Mouse (Mus musculus): Measurements from ENCODE around the gene Lrrc42. TPM values are rescaled to one million over a fixed set of nuclear protein-coding genes. Genes with fewer than 3 reads are reported as not detected.

The Lrrc42 gene
- 10 to 100 TPM; 40.1 to 45.2 TPM for total RNA-seq (2021)
- long read RNA-seq, experiment 1, transcript Lrrc42-201 (8 exons, 1,755 nt): major isoform, 11 of 16 reads
- long read RNA-seq, experiment 1, partial matches to known transcripts: 3 of 16 reads
- long read RNA-seq, experiment 1, other reads (novel, unspliced or antisense): 1 of 16 reads
- long read RNA-seq, experiment 2, transcript Lrrc42-201 (8 exons, 1,755 nt): major isoform, 31 of 37 reads
- long read RNA-seq, experiment 2, partial matches to known transcripts: 1 of 37 reads
- long read RNA-seq, experiment 2, other reads (novel, unspliced or antisense): 5 of 37 reads

DNA sequence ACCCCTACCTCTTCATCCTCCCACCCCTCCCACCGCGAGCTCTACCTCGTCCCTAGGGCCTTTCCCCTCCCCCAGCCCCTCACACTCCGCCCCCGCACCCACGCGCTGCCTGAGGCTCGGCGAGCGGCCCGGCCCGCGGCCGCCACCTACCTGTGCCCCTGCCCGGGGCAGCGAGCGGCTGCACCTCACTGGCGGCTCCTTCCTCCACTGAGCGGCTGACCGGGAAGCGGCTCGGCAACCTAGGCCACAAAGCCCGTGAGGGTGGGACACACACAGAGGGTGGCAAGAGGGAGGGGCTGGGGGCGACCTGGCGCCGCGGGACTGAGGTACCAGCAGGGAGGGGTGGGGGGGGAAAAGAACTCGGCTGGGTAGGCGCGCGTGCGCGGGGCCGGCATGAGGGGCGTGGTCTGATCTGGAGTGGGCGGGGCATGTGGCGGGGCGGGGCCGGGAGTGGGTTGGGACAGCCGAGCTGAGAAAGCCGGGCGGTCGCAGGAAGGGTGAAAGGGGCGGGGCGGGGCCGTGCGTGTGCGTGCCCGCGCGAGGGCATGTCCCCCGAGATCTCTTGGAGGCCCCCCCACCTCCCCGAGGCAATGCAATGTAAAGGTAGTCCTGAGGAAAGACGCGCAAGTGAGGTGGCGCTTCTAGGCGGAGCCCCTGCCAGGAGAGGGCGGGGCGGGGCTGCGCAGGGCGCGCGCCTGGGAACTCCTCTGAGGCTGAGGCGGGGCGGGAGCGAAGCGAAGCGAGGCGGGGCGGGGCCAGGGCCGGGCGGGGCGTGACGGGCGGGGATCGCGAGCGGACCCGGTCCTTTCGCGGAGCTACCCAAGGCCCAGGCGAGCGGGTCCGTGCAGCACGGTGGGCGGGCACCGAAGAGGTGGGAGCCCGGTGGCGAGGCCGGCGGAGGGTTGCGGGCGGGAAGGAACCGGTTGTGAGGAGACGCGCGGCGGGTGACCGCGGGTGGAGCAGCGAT lies at the start of gene Lrrc42, which contains the start of gene Hspb11:
Gene Lrrc42 (minus strand): TSS at position 408 of the 967 bp plus-strand sequence.
Gene Hspb11 (plus strand): TSS at position 469 of the 967 bp plus-strand sequence.
- peak; percentile 93 to 95 for DNase-seq (ENCODE audit: low spot score in 2 of 2)

DNA sequence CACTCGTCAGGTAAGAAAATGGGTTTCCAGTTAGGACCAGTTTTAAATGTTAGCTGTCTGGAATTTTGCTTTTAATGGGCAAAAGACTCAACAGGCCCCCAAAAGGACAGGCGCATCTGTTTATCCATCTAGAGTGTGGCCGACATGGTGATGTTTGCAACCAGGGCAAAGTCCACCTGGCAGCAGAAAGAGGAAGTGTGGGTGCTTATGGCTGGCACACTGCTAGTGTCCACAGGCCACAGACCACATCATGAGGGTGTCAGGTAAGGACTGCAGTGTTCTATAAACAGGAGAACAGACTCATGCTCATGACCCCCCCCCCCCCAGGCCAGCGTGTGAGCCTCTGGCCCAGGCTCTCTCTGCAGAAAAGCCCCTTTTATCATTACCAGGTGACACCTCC lies 49.5 kb upstream of the Lrrc42 start:
- no peak for DNase-seq (ENCODE audit: low spot score in 2 of 2)

- DNase-seq (ENCODE audit: low spot score in 2 of 2): no peak
Observed at GRCm38 (mm10) chr4:107302221-107302620, 48.9 kb upstream of the Lrrc42 start.

GRCm38 (mm10) chr4:107300902-107301555 lies 47.7 kb upstream of the Lrrc42 start:
- no peak for DNase-seq (ENCODE audit: low spot score in 2 of 2)

DNA sequence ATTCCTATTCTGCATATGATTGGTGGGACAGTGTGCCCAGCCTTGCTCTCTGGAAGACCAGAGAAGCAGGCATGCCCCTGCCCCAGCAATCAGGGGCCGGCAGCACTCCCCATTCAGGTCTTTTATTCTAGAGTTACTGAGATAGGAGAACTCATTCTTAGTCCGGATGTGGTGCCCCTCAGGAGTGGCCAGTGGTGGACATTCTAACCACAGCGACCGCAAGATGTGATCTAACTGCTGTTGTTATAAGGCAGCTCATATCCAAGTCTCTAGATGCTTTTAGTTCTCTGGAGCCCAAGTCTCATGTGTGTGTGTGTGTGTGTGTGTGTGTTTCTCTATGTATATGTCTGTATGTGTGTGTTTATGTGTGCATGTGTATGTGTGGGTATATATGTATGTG lies 47.0 kb upstream of the Lrrc42 start:
- DNase-seq (ENCODE audit: low spot score in 2 of 2): no peak

DNA sequence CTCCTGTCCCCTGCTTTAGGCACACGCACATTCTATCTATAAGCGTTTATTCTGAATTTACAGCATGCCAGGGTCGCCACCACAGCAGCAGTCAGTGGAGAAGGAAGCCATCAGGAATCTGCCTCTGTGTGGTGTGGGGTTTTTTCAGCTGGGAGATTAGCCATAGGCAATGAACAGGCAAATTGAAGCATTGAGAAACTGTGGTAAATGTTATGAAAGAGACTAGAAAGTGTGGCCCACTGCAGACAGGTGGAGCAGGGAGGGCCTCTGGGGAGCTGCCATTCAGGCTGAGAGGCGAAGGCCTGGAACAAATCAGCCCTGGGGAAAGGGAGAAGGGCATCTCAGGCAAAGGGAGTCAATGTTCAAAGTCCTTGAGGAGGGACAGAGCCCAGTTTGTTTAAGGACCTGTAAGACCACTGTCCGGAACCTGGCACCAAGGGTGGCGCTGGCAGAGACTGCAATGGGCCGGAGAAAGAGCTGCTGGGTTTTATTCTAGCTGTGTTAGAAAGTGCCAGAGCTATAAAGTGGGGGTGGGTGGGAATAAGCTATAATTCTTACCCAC lies 46.5 kb upstream of the Lrrc42 start:
- DNase-seq (ENCODE audit: low spot score in 2 of 2): no peak

DNA sequence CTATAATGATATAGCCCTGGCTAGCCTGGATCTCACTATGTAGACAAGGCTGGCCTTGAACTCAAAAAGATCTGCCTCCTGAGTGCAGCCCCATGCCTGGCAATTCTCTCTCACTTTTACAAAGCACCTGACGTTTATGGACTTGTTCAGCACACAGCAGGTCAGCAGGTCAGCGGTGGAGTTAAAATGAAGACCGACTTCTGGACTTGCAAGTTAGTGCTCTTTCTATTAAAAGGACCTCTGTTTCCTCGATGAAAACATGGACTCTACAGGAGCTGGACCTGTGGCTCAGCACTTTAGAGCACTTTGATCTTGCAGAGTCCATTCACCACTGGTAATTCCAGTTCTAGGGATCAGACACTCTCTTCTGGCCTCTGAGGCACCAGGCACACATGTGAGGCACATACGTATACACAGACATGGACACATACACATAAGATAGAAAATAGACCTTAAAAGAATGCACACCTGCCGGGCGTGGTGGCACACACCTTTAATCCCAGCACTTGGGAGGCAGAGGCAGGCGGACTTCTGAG lies 44.8 kb upstream of the Lrrc42 start:
- no peak for DNase-seq (ENCODE audit: low spot score in 2 of 2)

- DNase-seq (ENCODE audit: low spot score in 2 of 2): no peak
Observed at GRCm38 (mm10) chr4:107292273-107292662, 38.9 kb upstream of the Lrrc42 start.

GRCm38 (mm10) chr4:107291611-107292272 lies 38.4 kb upstream of the Lrrc42 start:
- DNase-seq (ENCODE audit: low spot score in 2 of 2): no peak

GRCm38 (mm10) chr4:107287517-107287916 lies 34.2 kb upstream of the Lrrc42 start:
- DNase-seq (ENCODE audit: low spot score in 2 of 2): no peak

GRCm38 (mm10) chr4:107286386-107286785 lies 33.1 kb upstream of the Lrrc42 start:
- DNase-seq (ENCODE audit: low spot score in 2 of 2): no peak

- DNase-seq (ENCODE audit: low spot score in 2 of 2): no peak
Observed at GRCm38 (mm10) chr4:107285446-107286200, 32.3 kb upstream of the Lrrc42 start.

GRCm38 (mm10) chr4:107280843-107281475 lies 27.6 kb upstream of the Lrrc42 start:
- DNase-seq (ENCODE audit: low spot score in 2 of 2): no peak

DNA sequence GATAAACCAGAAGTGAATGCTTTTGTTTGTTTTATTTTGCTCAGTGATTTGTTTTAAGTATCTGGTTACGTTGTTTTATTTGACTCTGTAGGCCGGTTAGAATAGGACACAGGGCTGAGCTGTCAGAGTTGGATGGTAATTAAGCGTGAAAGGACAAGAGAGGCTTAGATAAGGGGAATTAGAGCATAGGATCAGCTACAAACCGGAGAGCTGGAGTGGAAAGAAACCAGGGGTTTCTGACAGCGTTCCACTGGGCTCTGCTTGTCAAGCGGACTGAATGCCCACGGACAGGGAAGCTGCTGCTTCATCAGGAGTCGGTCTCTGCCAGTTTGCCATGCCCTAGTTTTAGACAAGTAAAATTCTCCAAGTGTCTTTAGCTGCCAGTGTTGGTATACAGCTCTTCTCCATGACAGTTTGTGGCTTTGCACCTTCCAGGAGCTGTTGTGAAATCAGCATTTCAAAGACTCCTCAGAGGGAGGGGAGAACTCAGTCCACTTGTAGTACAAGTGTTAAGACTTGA lies 24.9 kb upstream of the Lrrc42 start:
- DNase-seq (ENCODE audit: low spot score in 2 of 2): no peak

DNA sequence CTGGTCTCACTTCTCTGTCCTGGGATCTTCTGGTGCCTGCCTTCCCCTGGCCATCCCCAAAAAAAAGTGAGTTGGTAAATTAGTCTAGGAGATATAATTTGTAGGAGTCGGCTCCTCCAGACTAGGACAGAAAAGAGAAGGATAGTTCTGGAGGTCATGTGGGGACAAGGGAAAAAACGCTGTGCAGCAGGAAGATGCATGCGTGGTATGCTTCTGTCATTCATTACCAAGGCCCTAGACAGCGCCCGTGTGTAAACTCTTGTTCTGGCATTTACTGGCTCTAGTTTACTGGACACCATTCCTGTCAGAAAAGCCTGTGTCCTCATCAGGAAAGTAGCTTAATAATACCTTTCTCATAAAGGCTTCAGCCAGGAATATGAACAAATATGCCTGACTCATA lies 21.2 kb upstream of the Lrrc42 start:
- DNase-seq (ENCODE audit: low spot score in 2 of 2): no peak

DNA sequence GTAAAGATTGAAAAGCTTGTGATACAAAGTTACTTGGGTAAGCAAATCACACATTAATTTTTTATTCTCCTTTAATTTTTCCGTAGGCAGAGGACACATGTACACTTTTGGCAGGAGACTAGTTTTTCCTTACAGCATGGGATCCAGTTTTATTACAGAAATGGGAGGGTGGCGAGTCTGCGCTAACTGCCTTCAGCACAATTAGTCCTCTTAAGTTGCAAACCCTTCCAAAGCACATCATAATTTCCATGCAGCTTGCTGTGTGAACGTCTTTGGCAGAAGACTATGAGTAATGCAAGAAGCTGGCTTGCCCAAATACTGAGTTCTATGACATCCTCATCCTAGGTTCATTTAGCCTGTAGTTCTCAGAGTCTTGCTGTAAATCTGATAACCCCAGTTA lies 20.4 kb upstream of the Lrrc42 start:
- no peak for DNase-seq (ENCODE audit: low spot score in 2 of 2)

GRCm38 (mm10) chr4:107260001-107260400 lies 6.7 kb upstream of the Lrrc42 start:
- DNase-seq (ENCODE audit: low spot score in 2 of 2): no peak

DNA sequence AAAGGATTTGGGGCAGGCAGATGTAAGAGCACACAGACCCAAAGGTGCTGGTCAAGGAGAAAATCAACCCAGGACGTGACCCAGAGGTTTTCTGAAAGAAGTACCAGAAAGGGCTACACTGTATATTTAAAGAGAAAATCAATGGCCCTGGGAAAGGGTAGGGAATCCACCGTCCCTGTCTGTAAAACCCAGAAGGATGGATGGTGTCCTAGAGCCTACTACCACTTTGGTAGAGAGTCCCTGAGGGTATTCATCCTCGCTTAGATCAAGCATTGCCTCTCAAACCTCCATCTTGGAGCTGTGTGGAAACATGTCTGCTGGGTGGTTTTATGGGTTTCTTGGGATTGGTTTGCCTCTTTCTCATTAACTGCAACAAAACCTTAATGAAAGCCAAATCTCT lies 1.1 kb upstream of the Lrrc42 start:
- DNase-seq (ENCODE audit: low spot score in 2 of 2): no peak

GRCm38 (mm10) chr4:107252522-107252921 lies 810 bp downstream of the Lrrc42 start:
- no peak for DNase-seq (ENCODE audit: low spot score in 2 of 2)

Measured in adrenal gland, postnatal 4 days (tissue).